ENCODE assay signal across 11 mouse cellular contexts in genomic region chr15:87659729-87660128, GRCm38 (mm10).
"Had no signal": no experiment of that assay in that cellular context is flagged by ENCODE, and none has a peak within 500 bp of the region (broad histone marks: within the 10 kb centered on the region; RNA-seq: fewer than 3 reads in every experiment).

No protein-coding gene starts in this region.

- DNase-seq: kidney, adult 8-10 months; kidney, postnatal 25 days; lung, embryonic 14.5 days; lung, postnatal 10 days; thymus, adult 18-20 months; thymus, postnatal 14 days had no signal

- H3K4me3 ChIP-seq: limb, embryonic 15.5 days; liver, embryonic 12.5 days; midbrain, embryonic 13.5 days; neural tube, embryonic 12.5 days had no signal

- H3K9me3 ChIP-seq: limb, embryonic 15.5 days; midbrain, embryonic 13.5 days had no signal

- H3K27ac ChIP-seq: limb, embryonic 15.5 days; liver, embryonic 12.5 days; macrophage; midbrain, embryonic 13.5 days; neural tube, embryonic 12.5 days had no signal

- H3K27me3 ChIP-seq: liver, embryonic 12.5 days; midbrain, embryonic 13.5 days; neural tube, embryonic 12.5 days had no signal

- H3K9ac ChIP-seq: limb, embryonic 15.5 days; liver, embryonic 12.5 days; lung, embryonic 14.5 days; midbrain, embryonic 13.5 days; neural tube, embryonic 12.5 days had no signal

- H3K36me3 ChIP-seq: limb, embryonic 15.5 days; liver, embryonic 12.5 days; neural tube, embryonic 12.5 days had no signal

- H3K4me2 ChIP-seq: limb, embryonic 15.5 days; liver, embryonic 12.5 days; lung, embryonic 14.5 days; midbrain, embryonic 13.5 days; neural tube, embryonic 12.5 days had no signal

- H3K4me1 ChIP-seq: liver, embryonic 12.5 days had no signal

- ATAC-seq: liver, embryonic 12.5 days; midbrain, embryonic 13.5 days had no signal
